ENCODE assay signal across 29 mouse cellular contexts in the genomic region with DNA sequence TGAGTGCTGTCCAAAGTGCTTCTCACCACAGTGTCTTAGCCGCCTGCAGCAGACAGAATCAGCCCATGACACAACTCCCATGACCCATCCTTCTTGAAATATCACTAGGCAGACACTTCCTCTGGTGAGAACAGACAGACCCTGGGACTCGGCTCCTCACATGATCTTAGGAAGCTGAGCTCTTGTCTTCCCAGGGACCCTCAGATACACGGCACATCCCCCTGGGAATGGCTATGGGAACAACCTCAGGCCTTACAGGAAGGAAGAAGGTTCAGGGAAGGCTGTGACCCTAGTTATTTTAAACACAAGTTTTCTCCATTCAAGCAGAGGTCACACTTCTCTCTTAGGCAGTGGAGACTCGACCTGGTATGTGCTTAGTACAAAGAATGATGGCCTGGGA.
DNase-seq lines count a peak whose midpoint lies in the region; ATAC-seq lines count a peak whose summit lies in the region.
"Had no signal": no experiment of that assay in that cellular context is flagged by ENCODE, and none has a peak within 500 bp of the region (broad histone marks: within the 10 kb centered on the region; RNA-seq: fewer than 3 reads in every experiment).

No protein-coding gene starts in this region.

- H3K4me1 ChIP-seq in heart, embryonic 10.5 days, result peaks cover 12% of the 10 kb centered on the region; the same call in 1 of the 2 replicates
- 0 out of 2 replicates have a peak, but pooled peaks cover 4% of the 10 kb centered on the region for H3K4me1 ChIP-seq in kidney, embryonic 16.5 days (ENCODE audit: insufficient read depth, low read length)
- H3K4me1 ChIP-seq: liver, embryonic 15.5 days had no signal

- H3K4me2 ChIP-seq in kidney, embryonic 16.5 days (replicated peaks; ENCODE audit: low read depth, low read length), result no peak overlapping the region
- H3K4me2 ChIP-seq: embryonic facial prominence, embryonic 12.5 days; heart, embryonic 15.5 days; hindbrain, embryonic 13.5 days; limb, embryonic 12.5 days; liver, embryonic 15.5 days; lung, embryonic 14.5 days had no signal

- no peaks in the 10 kb centered on the region for H3K36me3 ChIP-seq in heart, embryonic 10.5 days
- no peaks in the 10 kb centered on the region for H3K36me3 ChIP-seq in kidney, embryonic 16.5 days (ENCODE audit: insufficient read depth, low read length)
- H3K36me3 ChIP-seq: embryonic facial prominence, embryonic 12.5 days; G1E; heart, embryonic 15.5 days; hindbrain, embryonic 13.5 days; limb, embryonic 12.5 days; liver, embryonic 15.5 days; midbrain, embryonic 10.5 days had no signal

- ATAC-seq in kidney, embryonic 16.5 days (ENCODE audit: low FRiP score, low TSS enrichment), result no peak
- ATAC-seq: forebrain, embryonic 14.5 days; intestine, embryonic 16.5 days; midbrain, embryonic 16.5 days had no signal

- no peak overlapping the region for H3K27ac ChIP-seq in heart, embryonic 10.5 days
- H3K27ac ChIP-seq in kidney, embryonic 16.5 days (ENCODE audit: low read length), result no peak overlapping the region
- H3K27ac ChIP-seq: embryonic facial prominence, embryonic 12.5 days; heart, embryonic 15.5 days; hindbrain, embryonic 13.5 days; layer of hippocampus, adult 2 months; left cerebral cortex, adult 2 months; limb, embryonic 12.5 days; liver, embryonic 15.5 days; midbrain, embryonic 10.5 days; stomach, postnatal 0 days had no signal

- no peak overlapping the region for H3K4me3 ChIP-seq in heart, embryonic 10.5 days
- H3K4me3 ChIP-seq in kidney, embryonic 16.5 days (ENCODE audit: low read length), result no peak overlapping the region
- H3K4me3 ChIP-seq: embryonic facial prominence, embryonic 12.5 days; heart, embryonic 15.5 days; hindbrain, embryonic 13.5 days; layer of hippocampus, adult 2 months; left cerebral cortex, adult 2 months; limb, embryonic 12.5 days; liver, embryonic 15.5 days; midbrain, embryonic 10.5 days had no signal

- peak; percentile 7 for DNase-seq in adrenal gland, adult 2 months
- DNase-seq in adrenal gland, adult 18-20 months (ENCODE audit: low spot score in 2 of 2), result no peak
- DNase-seq in heart, adult 8-10 months (ENCODE audit: low spot score), result peak; percentile 41
- DNase-seq in heart, embryonic 10.5 days (ENCODE audit: low spot score), result no peak
- peak; percentile 5 to 11 for DNase-seq in kidney, postnatal 36 days
- DNase-seq in embryo, embryonic 10 days (ENCODE audit: low spot score), result no peak
- DNase-seq: cerebellum, adult 8-10 months; cerebellum, postnatal 36 days; embryo, embryonic 11 days; kidney, adult 9 months; lung, embryonic 14.5 days; lung, postnatal 14 days; right cerebral cortex, adult 18-20 months; thymus, adult 18-20 months; thymus, postnatal 25 days had no signal

- H3K9ac ChIP-seq in kidney, embryonic 16.5 days (replicated peaks; ENCODE audit: low read length), result no peak overlapping the region
- H3K9ac ChIP-seq: embryonic facial prominence, embryonic 12.5 days; heart, embryonic 15.5 days; hindbrain, embryonic 13.5 days; limb, embryonic 12.5 days; liver, embryonic 15.5 days; lung, embryonic 14.5 days had no signal

- no peaks in the 10 kb centered on the region for H3K27me3 ChIP-seq in heart, embryonic 10.5 days (ENCODE audit: insufficient read depth, poor library complexity, severe bottlenecking)
- H3K27me3 ChIP-seq in kidney, embryonic 16.5 days (ENCODE audit: insufficient read depth, low read length), result no peaks in the 10 kb centered on the region
- H3K27me3 ChIP-seq: embryonic facial prominence, embryonic 12.5 days; heart, embryonic 15.5 days; hindbrain, embryonic 13.5 days; limb, embryonic 12.5 days; liver, embryonic 15.5 days had no signal

- no peaks in the 10 kb centered on the region for H3K9me3 ChIP-seq in heart, embryonic 10.5 days
- no peaks in the 10 kb centered on the region for H3K9me3 ChIP-seq in kidney, embryonic 16.5 days (ENCODE audit: low read length)
- H3K9me3 ChIP-seq: embryonic facial prominence, embryonic 12.5 days; G1E; heart, embryonic 15.5 days; hindbrain, embryonic 13.5 days; limb, embryonic 12.5 days; liver, embryonic 15.5 days; midbrain, embryonic 10.5 days had no signal

- WGBS in heart, embryonic 10.5 days, result 61% methylated on average over 4 of the region's 4 CpGs
- WGBS in kidney, embryonic 16.5 days, result 58% methylated on average over 4 of the region's 4 CpGs

Comparison
In these comparisons a context has a peak if more than half of its experiments do, and no peak if none do; other contexts are left out.
1. DNase-seq: peak in adrenal gland, adult 2 months (single experiment), heart, adult 8-10 months (single experiment) and kidney, postnatal 36 days (2 of 2); none in adrenal gland, adult 18-20 months (0 of 2), heart, embryonic 10.5 days (single experiment) and embryo, embryonic 10 days (single experiment).